Mouse (Mus musculus): ENCODE data around the gene Inca1.

DNA sequence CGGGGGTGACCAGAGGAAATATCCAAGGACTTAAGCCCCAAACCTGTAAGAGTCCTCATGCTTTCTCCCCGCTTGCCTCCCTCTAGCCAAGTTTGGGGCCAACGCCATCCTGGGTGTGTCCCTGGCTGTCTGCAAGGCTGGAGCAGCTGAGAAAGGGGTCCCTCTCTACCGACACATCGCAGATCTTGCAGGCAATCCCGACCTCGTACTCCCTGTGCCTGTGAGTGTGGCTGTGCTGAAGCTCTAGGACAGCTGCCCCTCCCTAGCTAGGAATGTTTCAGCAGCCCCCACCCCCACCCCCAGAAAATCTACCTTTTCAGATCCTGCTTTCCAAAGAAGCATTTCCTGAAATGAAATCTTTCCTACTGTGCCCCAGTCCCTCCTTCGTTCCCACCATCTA lies 41.0 kb downstream of the Inca1 start:
- TF ChIP-seq CTCF (IDR thresholded peaks at IDR 0.05; ENCODE audit: low read depth) (no peak), EP300 (IDR thresholded peaks at IDR 0.05; ENCODE audit: low read depth) (no peak)
